Mouse (Mus musculus) limb, embryonic 13.5 days (tissue): ENCODE results near the gene Pank3. TPM values are rescaled to one million over a fixed set of nuclear protein-coding genes. Genes with fewer than 3 reads are reported as not detected.

Source experiments
- ATAC-seq: fragments of 200-750 bp; cut with Nextera tagmentation; 2 replicates; pipeline ENCODE4 v1.8.0; 2017; ENCODE audit warnings: low read depth, moderate number of reproducible peaks, moderate TSS enrichment; ENCODE audit not compliant: low FRiP score
- H3K27ac ChIP-seq: fragments of 300-500 bp; sonication (generic); 2 replicates; pipeline ENCODE4 v1.5.1; 2015; ENCODE audit warnings: inconsistent platforms, mild to moderate bottlenecking, moderate library complexity
- H3K27me3 ChIP-seq: fragments of 300-500 bp; sonication (generic); 2 replicates; pipeline ENCODE4 v1.6.1; 2015; ENCODE audit warnings: mild to moderate bottlenecking, inconsistent platforms
- H3K36me3 ChIP-seq: fragments of 300-500 bp; sonication (generic); 2 replicates; pipeline ENCODE4 v1.6.1; 2015; ENCODE audit warnings: inconsistent platforms, mild to moderate bottlenecking, moderate library complexity
- H3K4me1 ChIP-seq: fragments of 300-500 bp; sonication (generic); 2 replicates; pipeline ENCODE4 v1.6.1; 2015; ENCODE audit warnings: inconsistent platforms
- H3K4me2 ChIP-seq: fragments of 300-500 bp; sonication (generic); replicated peaks from 2 replicates; pipeline ENCODE4 v1.6.1; 2015; ENCODE audit warnings: inconsistent platforms, mild to moderate bottlenecking, moderate library complexity
- H3K4me3 ChIP-seq: fragments of 300-500 bp; sonication (generic); 2 replicates; pipeline ENCODE4 v1.5.1; 2015; ENCODE audit warnings: moderate library complexity, mild to moderate bottlenecking, inconsistent platforms
- H3K9ac ChIP-seq: fragments of 300-500 bp; sonication (generic); 2 replicates; pipeline ENCODE4 v1.6.1; 2015; ENCODE audit warnings: mild to moderate bottlenecking, inconsistent platforms
- H3K9me3 ChIP-seq: fragments of 300-500 bp; sonication (generic); 2 replicates; pipeline ENCODE4 v1.6.1; 2016; ENCODE audit warnings: inconsistent platforms
- WGBS: fragments of 180-500 bp; shearing (Covaris S2); methylation state at CpG from one replicate; pipeline ENCODE4 v1.1.7; 2015; 5-methylcytosine and 5-hydroxymethylcytosine counted together
- polyA plus RNA-seq: library from polyadenylated mRNA; unstranded; fragments of >200 nt; fragmentation: Nextera tagmentation; extraction: Ambion mirVana; gene quantifications from 2 replicates; pipeline ENCODE4 v1.2.1, GENCODE M21; 2015

The Pank3 gene
- polyA plus RNA-seq = 15.6 and 18.0 TPM in 2 replicates

DNA sequence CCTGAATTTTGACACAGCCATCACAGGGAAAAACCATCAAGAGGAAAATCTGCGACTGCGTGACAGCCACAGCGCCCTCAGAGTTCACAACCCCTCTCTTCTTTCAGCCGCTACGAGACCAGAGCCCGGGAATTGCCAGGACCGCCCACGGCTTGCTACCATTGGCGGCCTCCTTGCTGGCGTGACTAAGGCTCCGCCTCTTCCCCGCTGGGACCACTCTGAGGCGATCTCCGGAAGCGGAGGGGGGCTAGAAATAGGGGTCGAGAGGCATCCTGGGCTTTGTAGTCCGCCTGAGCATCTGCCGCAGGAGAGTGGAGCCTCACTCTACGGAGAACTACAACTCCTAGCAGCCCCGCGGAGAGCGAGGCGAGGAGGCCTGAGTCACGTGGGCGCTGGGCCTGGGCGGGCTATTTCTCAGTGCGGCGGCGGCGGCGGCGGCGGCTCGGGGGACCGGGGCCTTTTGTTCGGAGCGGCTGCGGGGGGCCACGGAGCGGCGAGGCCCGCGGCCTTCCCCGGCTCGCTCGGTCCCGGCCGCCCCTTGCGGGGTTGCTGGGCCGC lies at the start of gene Pank3:
Gene Pank3, plus strand, starts transcription at position 297 of the 558 bp plus-strand sequence.
- peak; percentile 100 for ATAC-seq
- WGBS = under 1% methylated on average over 49 of the region's 50 CpGs
- H3K4me1 ChIP-seq = peaks cover 11% of the 10 kb centered on the region

GRCm38 (mm10) chr11:35723876-35724275 lies 45.4 kb upstream of the Pank3 start:
- 80% methylated on average over 5 of the region's 5 CpGs for WGBS
- H3K9me3 ChIP-seq = no peaks in the 10 kb centered on the region

More for the DNA sequence above, at the start of gene Pank3:
- Histone ChIP-seq H3K4me3 (peak within 1 kb of the TSS; percentile 93), H3K27me3 (no peaks in the 10 kb centered on the region), H3K36me3 (peaks cover 7% of the 10 kb centered on the region), H3K9ac (peak within 1 kb of the TSS; percentile 91), H3K9me3 (no peaks in the 10 kb centered on the region), H3K4me2 (peak within 1 kb of the TSS; percentile 79), H3K27ac (peak within 1 kb of the TSS; percentile 92)

GRCm38 (mm10) chr11:35726341-35726846 lies 42.9 kb upstream of the Pank3 start:
- Histone ChIP-seq H3K4me3 (no peak overlapping the region), H3K9ac (no peak overlapping the region), H3K4me2 (no peak overlapping the region), H3K9me3 (no peaks in the 10 kb centered on the region), H3K27ac (no peak overlapping the region), H3K36me3 (no peaks in the 10 kb centered on the region), H3K4me1 (no peaks in the 10 kb centered on the region), H3K27me3 (no peaks in the 10 kb centered on the region)
- WGBS = 72% methylated on average over 8 of the region's 8 CpGs
- ATAC-seq = no peak

More at GRCm38 (mm10) chr11:35723876-35724275, 45.4 kb upstream of the Pank3 start:
- no peak for ATAC-seq
- H3K4me3 ChIP-seq = no peak overlapping the region
- H3K27ac ChIP-seq = no peak overlapping the region
- no peak overlapping the region for H3K4me2 ChIP-seq
- H3K4me1 ChIP-seq = no peaks in the 10 kb centered on the region
- no peaks in the 10 kb centered on the region for H3K27me3 ChIP-seq
- no peak overlapping the region for H3K9ac ChIP-seq
- no peaks in the 10 kb centered on the region for H3K36me3 ChIP-seq

GRCm38 (mm10) chr11:35728200-35728599 lies 41.1 kb upstream of the Pank3 start:
- Histone ChIP-seq H3K4me1 (no peaks in the 10 kb centered on the region), H3K9ac (no peak overlapping the region), H3K4me3 (no peak overlapping the region), H3K9me3 (no peaks in the 10 kb centered on the region), H3K36me3 (no peaks in the 10 kb centered on the region), H3K27ac (no peak overlapping the region), H3K4me2 (no peak overlapping the region), H3K27me3 (no peaks in the 10 kb centered on the region)
- WGBS = 90% methylated on average over 1 of the region's 1 CpGs
- no peak for ATAC-seq

DNA sequence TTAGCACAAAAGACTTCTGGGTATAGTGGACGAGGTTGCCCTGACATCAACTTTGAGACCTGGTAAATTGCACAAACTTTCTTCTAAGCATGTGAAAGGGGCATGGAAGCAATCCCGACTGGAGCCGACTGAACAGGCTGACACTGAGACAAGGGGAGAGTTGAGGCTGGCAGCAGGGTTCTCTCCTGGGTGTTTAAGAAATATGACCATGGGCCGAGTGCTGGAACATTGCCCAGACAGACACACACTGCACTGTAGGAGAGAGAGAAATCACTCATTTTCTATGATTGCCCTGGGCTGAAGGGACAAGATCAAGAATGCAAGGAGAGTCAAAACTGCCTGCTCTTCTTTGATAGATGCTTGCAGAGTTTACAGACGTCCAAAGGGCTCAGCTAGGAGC lies 40.1 kb upstream of the Pank3 start:
- Histone ChIP-seq H3K9me3 (no peaks in the 10 kb centered on the region), H3K27me3 (no peaks in the 10 kb centered on the region), H3K4me2 (no peak overlapping the region), H3K9ac (no peak overlapping the region), H3K36me3 (no peaks in the 10 kb centered on the region), H3K4me3 (no peak overlapping the region), H3K27ac (no peak overlapping the region), H3K4me1 (no peaks in the 10 kb centered on the region)
- 46% methylated on average over 5 of the region's 5 CpGs for WGBS
- ATAC-seq = no peak

GRCm38 (mm10) chr11:35732366-35732765 lies 36.9 kb upstream of the Pank3 start:
- no peaks in the 10 kb centered on the region for H3K36me3 ChIP-seq
- 60% methylated on average over 1 of the region's 1 CpGs for WGBS
- no peaks in the 10 kb centered on the region for H3K27me3 ChIP-seq
- H3K4me2 ChIP-seq = no peak overlapping the region
- H3K4me1 ChIP-seq = no peaks in the 10 kb centered on the region
- ATAC-seq = no peak
- no peaks in the 10 kb centered on the region for H3K9me3 ChIP-seq
- no peak overlapping the region for H3K27ac ChIP-seq
- H3K4me3 ChIP-seq = no peak overlapping the region
- H3K9ac ChIP-seq = no peak overlapping the region

- H3K9ac ChIP-seq = no peak overlapping the region
- WGBS = 69% methylated on average over 2 of the region's 2 CpGs
- ATAC-seq = no peak
- no peaks in the 10 kb centered on the region for H3K9me3 ChIP-seq
- H3K27me3 ChIP-seq = no peaks in the 10 kb centered on the region
- H3K36me3 ChIP-seq = no peaks in the 10 kb centered on the region
- H3K4me2 ChIP-seq = no peak overlapping the region
- no peaks in the 10 kb centered on the region for H3K4me1 ChIP-seq
- no peak overlapping the region for H3K27ac ChIP-seq
- no peak overlapping the region for H3K4me3 ChIP-seq
Measured at GRCm38 (mm10) chr11:35736817-35737216, 32.5 kb upstream of the Pank3 start.

DNA sequence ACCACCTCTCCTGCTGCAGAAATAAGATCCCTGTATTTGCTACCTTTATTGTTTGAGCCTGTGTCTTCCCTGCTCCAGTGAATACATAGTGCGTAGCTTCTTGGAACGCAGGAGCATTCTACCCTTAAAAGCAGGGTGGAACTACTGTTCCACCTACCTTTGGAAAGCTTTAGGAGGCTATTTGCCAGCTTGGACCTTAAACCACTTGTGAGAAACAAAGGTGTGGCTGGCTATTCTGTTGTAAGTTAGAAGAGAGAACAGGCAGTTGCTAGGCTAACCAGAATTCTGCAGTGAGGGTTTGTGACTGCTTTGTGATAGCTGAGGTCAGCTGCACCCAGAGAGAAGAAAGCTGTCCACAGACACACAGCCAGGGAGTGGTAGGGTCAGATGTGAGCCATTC lies 32.0 kb upstream of the Pank3 start:
- Histone ChIP-seq H3K9me3 (no peaks in the 10 kb centered on the region), H3K4me3 (no peak overlapping the region), H3K4me2 (no peak overlapping the region), H3K36me3 (no peaks in the 10 kb centered on the region), H3K27me3 (no peaks in the 10 kb centered on the region), H3K4me1 (no peaks in the 10 kb centered on the region), H3K27ac (no peak overlapping the region), H3K9ac (no peak overlapping the region)
- WGBS = 98% methylated on average over 2 of the region's 2 CpGs
- no peak for ATAC-seq

DNA sequence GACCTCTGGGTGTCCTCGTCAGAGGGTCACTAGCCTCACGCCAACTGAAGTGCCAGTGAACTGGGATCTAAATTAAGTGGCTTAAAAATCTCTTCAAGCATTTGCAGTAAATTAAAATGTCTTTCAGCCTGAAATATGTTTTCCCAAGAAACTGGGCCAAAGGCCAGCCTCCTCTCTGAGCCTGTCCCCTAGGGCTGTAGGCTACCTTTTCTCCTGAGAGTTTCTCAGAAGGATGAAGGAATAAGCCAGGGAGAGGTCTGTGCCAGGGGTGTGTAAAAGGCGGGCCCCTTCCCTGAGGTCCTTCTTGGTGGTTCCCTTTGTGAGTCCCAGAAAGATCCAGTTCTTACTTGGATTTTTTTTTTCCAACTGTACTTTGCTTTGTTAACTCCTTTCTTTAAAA lies 31.2 kb upstream of the Pank3 start:
- 48% methylated on average over 3 of the region's 3 CpGs for WGBS
- no peaks in the 10 kb centered on the region for H3K4me1 ChIP-seq
- H3K4me3 ChIP-seq = no peak overlapping the region
- no peaks in the 10 kb centered on the region for H3K9me3 ChIP-seq
- ATAC-seq = no peak
- H3K4me2 ChIP-seq = no peak overlapping the region
- no peak overlapping the region for H3K27ac ChIP-seq
- H3K9ac ChIP-seq = no peak overlapping the region
- no peaks in the 10 kb centered on the region for H3K27me3 ChIP-seq
- no peaks in the 10 kb centered on the region for H3K36me3 ChIP-seq

DNA sequence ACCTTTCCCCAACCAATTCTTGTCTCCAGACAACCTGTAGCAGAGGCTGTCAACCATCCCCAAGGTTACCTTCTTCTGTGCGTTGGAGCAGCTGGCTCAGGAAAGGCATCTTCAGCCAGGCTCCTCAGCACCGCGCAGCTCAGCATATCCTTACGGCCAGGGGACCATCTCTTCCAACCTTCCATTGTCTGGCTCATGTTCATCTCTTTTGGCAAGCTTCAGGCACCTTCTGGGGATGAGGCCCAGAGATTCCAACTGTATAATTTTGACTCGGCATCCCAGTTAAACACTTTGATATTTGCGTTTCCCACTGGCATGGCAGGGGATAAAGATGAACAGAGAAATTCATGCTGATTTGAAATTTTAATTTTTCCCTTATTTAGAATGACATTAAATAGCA lies 25.7 kb upstream of the Pank3 start:
- H3K36me3 ChIP-seq = no peaks in the 10 kb centered on the region
- H3K9ac ChIP-seq = no peak overlapping the region
- 90% methylated on average over 6 of the region's 6 CpGs for WGBS
- no peaks in the 10 kb centered on the region for H3K27me3 ChIP-seq
- no peaks in the 10 kb centered on the region for H3K4me1 ChIP-seq
- H3K9me3 ChIP-seq = no peaks in the 10 kb centered on the region
- no peak for ATAC-seq
- no peak overlapping the region for H3K4me3 ChIP-seq
- H3K4me2 ChIP-seq = no peak overlapping the region
- H3K27ac ChIP-seq = no peak overlapping the region

- 92% methylated on average over 6 of the region's 6 CpGs for WGBS
- H3K4me2 ChIP-seq = no peak overlapping the region
- no peak overlapping the region for H3K9ac ChIP-seq
- no peak overlapping the region for H3K4me3 ChIP-seq
- no peaks in the 10 kb centered on the region for H3K36me3 ChIP-seq
- no peak for ATAC-seq
- no peaks in the 10 kb centered on the region for H3K4me1 ChIP-seq
- no peaks in the 10 kb centered on the region for H3K9me3 ChIP-seq
- no peak overlapping the region for H3K27ac ChIP-seq
- no peaks in the 10 kb centered on the region for H3K27me3 ChIP-seq
Measured at GRCm38 (mm10) chr11:35744571-35744970, 24.7 kb upstream of the Pank3 start.

DNA sequence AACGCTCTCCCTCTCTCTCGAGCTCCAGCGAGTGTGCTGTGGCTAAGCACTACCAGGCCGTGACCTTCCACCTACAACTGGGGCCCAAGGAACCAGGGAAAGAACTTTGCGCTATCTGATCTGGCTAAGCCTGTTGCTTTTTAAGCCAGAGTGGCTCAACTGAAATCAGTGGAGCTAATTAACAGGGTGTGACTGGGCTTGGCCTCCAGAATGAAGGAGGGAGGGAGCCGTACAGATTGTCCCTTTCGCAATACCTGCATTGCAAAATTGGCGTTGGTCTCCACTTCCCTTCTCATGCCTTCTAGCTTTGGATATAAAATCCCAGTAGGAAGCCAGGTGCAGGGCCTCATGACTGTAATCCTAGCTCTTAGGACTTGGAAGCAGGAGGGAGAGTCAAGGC lies 18.7 kb upstream of the Pank3 start:
- Histone ChIP-seq H3K4me1 (peaks cover 7% of the 10 kb centered on the region), H3K9ac (no peak overlapping the region), H3K36me3 (no peaks in the 10 kb centered on the region), H3K27ac (no peak overlapping the region), H3K4me3 (no peak overlapping the region), H3K9me3 (no peaks in the 10 kb centered on the region), H3K4me2 (no peak overlapping the region), H3K27me3 (no peaks in the 10 kb centered on the region)
- 54% methylated on average over 8 of the region's 8 CpGs for WGBS
- ATAC-seq = no peak

DNA sequence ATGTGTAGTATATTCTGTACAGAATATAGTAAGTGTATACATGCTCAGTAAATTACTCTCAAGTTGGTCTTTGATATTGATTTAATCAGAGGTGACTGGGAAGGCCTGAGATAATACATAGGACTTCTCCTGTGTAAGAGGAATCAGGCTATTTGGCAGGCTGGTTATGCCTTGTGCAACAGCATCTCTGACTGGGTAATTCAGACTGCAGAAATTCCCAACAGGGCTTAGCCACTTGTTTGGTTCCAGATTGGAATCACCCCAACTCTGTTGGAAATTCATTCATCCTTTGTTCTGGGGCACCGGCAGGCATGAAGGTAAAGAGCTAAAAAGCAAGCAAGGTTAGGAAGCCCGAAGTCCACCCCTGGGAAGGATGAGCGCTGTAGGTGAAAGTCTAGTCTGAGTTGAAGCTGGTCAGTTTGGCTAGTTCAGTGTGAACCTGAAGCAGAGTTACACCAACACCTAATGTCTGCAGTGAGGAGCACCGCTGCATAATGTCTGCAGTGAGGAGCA lies 14.3 kb upstream of the Pank3 start:
- Histone ChIP-seq H3K4me1 (peaks cover 16% of the 10 kb centered on the region), H3K9ac (no peak overlapping the region), H3K9me3 (no peaks in the 10 kb centered on the region), H3K27me3 (no peaks in the 10 kb centered on the region), H3K36me3 (no peaks in the 10 kb centered on the region), H3K27ac (no peak overlapping the region), H3K4me3 (no peak overlapping the region), H3K4me2 (no peak overlapping the region)
- 82% methylated on average over 4 of the region's 4 CpGs for WGBS
- no peak for ATAC-seq
